Mouse (Mus musculus) limb, embryonic 13.5 days (tissue): Measurements from ENCODE around the gene Cdh8. TPM values are rescaled to one million over a fixed set of nuclear protein-coding genes. Genes with fewer than 3 reads are reported as not detected.

ENCODE experiments used
- ATAC-seq: fragments of 200-750 bp; cut with Nextera tagmentation; 2 replicates; pipeline ENCODE4 v1.8.0; 2017; ENCODE audit warnings: low read depth, moderate number of reproducible peaks, moderate TSS enrichment; ENCODE audit not compliant: low FRiP score
- H3K27ac ChIP-seq: fragments of 300-500 bp; sonication (generic); 2 replicates; pipeline ENCODE4 v1.5.1; 2015; ENCODE audit warnings: inconsistent platforms, mild to moderate bottlenecking, moderate library complexity
- H3K27me3 ChIP-seq: fragments of 300-500 bp; sonication (generic); 2 replicates; pipeline ENCODE4 v1.6.1; 2015; ENCODE audit warnings: mild to moderate bottlenecking, inconsistent platforms
- H3K36me3 ChIP-seq: fragments of 300-500 bp; sonication (generic); 2 replicates; pipeline ENCODE4 v1.6.1; 2015; ENCODE audit warnings: inconsistent platforms, mild to moderate bottlenecking, moderate library complexity
- H3K4me1 ChIP-seq: fragments of 300-500 bp; sonication (generic); 2 replicates; pipeline ENCODE4 v1.6.1; 2015; ENCODE audit warnings: inconsistent platforms
- H3K4me2 ChIP-seq: fragments of 300-500 bp; sonication (generic); replicated peaks from 2 replicates; pipeline ENCODE4 v1.6.1; 2015; ENCODE audit warnings: inconsistent platforms, mild to moderate bottlenecking, moderate library complexity
- H3K4me3 ChIP-seq: fragments of 300-500 bp; sonication (generic); 2 replicates; pipeline ENCODE4 v1.5.1; 2015; ENCODE audit warnings: moderate library complexity, mild to moderate bottlenecking, inconsistent platforms
- H3K9ac ChIP-seq: fragments of 300-500 bp; sonication (generic); 2 replicates; pipeline ENCODE4 v1.6.1; 2015; ENCODE audit warnings: mild to moderate bottlenecking, inconsistent platforms
- H3K9me3 ChIP-seq: fragments of 300-500 bp; sonication (generic); 2 replicates; pipeline ENCODE4 v1.6.1; 2016; ENCODE audit warnings: inconsistent platforms
- WGBS: fragments of 180-500 bp; shearing (Covaris S2); methylation state at CpG from one replicate; pipeline ENCODE4 v1.1.7; 2015; 5-methylcytosine and 5-hydroxymethylcytosine counted together
- polyA plus RNA-seq: library from polyadenylated mRNA; unstranded; fragments of >200 nt; fragmentation: Nextera tagmentation; extraction: Ambion mirVana; gene quantifications from 2 replicates; pipeline ENCODE4 v1.2.1, GENCODE M21; 2015

The Cdh8 gene
- polyA plus RNA-seq, 1 experiment from 2014 or later = 3.9 TPM

DNA sequence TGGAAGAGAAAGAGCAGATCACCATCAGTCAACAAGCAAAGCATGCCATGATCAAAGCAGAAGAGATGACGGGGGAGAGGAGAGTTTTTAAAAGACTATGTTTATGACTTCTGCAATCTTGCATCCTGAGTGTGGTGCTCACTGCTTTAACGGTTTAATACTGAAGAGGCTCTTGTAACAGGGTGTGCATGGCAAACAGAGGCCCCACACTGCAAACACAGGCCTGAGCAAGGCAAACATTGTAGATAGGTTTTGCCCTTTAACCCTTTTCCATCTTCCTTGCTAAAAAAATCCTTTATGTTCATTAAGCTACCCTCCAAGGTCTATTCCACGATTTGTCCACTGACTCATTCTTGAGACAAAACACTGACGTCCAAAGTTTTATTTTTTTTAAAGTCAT, 385.2 kb downstream of the Cdh8 start:
- H3K4me2 ChIP-seq = no peak overlapping the region
- WGBS = 77% methylated on average over 4 of the region's 4 CpGs
- ATAC-seq = no peak
- H3K27ac ChIP-seq = no peak overlapping the region
- no peaks in the 10 kb centered on the region for H3K27me3 ChIP-seq
- no peaks in the 10 kb centered on the region for H3K9me3 ChIP-seq
- H3K4me1 ChIP-seq = no peaks in the 10 kb centered on the region
- no peak overlapping the region for H3K4me3 ChIP-seq
- no peaks in the 10 kb centered on the region for H3K36me3 ChIP-seq
- H3K9ac ChIP-seq = no peak overlapping the region
